Mouse (Mus musculus): ENCODE measurements around the gene Arid3b. TPM values are rescaled to one million over a fixed set of nuclear protein-coding genes. Genes with fewer than 3 reads are reported as not detected.
"Not testable (repeated sequence)": the region's sequence is repeated elsewhere in the genome, so short reads cannot be mapped to it uniquely, and the experiment has no call there.

Arid3b gene
- polyA plus RNA-seq (2015; fragmentation: Nextera tagmentation; extraction: Ambion mirVana), result 5.8 and 6.2 TPM in 2 replicates

- H3K4me2 ChIP-seq (replicated peaks; ENCODE audit: low read depth, low read length), result peak within 1 kb of the TSS; percentile 86
- H3K36me3 ChIP-seq (ENCODE audit: insufficient read depth, low read length), result 0 out of 2 replicates have a peak, but pooled peaks cover 4% of the 10 kb centered on the region
- H3K9ac ChIP-seq (replicated peaks; ENCODE audit: low read depth), result peak within 1 kb of the TSS; percentile 57
- 0% methylated on average over 32 of the region's 45 CpGs for WGBS
- no peak for TF ChIP-seq CTCF (IDR thresholded peaks at IDR 0.05)
- TF ChIP-seq EP300 (IDR thresholded peaks at IDR 0.05), result 0 out of 2 replicates have a peak, but pooled peaks have one; percentile 26
- H3K4me1 ChIP-seq (ENCODE audit: insufficient read depth, low read depth, low read length), result peaks cover 6% of the 10 kb centered on the region; the same call in 1 of the 2 replicates
- H3K27ac ChIP-seq (ENCODE audit: low read length), result peak within 1 kb of the TSS; percentile 76
- ATAC-seq, result peak; percentile 100
- peak; percentile 97 for DNase-seq (ENCODE audit: low spot score)
- no peaks in the 10 kb centered on the region for H3K9me3 ChIP-seq (ENCODE audit: low read length)
- H3K4me3 ChIP-seq (ENCODE audit: low read depth, low read length), result peak within 1 kb of the TSS; percentile 86
- H3K27me3 ChIP-seq (replicated peaks; ENCODE audit: insufficient read depth, low read length), result no peaks in the 10 kb centered on the region
Measured at GRCm38 (mm10) chr9:57836581-57837170, at the start of gene Arid3b. Gene Arid3b, minus strand, starts transcription at chr9:57836793.

DNA sequence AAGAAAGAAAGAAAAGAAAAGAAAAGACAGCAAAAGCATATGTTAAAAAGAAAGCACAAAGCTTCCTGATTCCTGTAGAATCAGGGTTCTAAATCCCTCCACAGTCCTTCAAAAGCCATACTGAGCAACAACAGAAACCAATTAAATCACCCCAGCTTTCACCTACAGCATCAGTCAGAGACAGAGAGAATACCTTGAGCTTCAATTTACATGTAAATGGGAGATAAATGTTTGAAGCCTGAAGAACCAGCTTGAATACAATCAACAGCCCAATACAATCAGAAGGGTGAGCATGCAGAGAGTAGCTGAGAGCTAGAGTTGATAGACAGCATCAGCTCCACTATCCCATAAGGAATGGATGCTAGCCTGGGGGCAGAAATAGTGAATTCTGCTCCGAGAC, 46.8 kb upstream of the Arid3b start:
- Histone ChIP-seq H3K27me3 (replicated peaks; ENCODE audit: insufficient read depth, low read length) (no peaks in the 10 kb centered on the region), H3K36me3 (ENCODE audit: insufficient read depth, low read length) (no peaks in the 10 kb centered on the region), H3K27ac (ENCODE audit: low read length) (no peak overlapping the region), H3K4me1 (ENCODE audit: insufficient read depth, low read depth, low read length) (no peaks in the 10 kb centered on the region), H3K4me3 (ENCODE audit: low read depth, low read length) (no peak overlapping the region), H3K4me2 (replicated peaks; ENCODE audit: low read depth, low read length) (no peak overlapping the region), H3K9me3 (ENCODE audit: low read length) (no peaks in the 10 kb centered on the region), H3K9ac (replicated peaks; ENCODE audit: low read depth) (no peak overlapping the region)
- no peak for DNase-seq (ENCODE audit: low spot score)
- ATAC-seq, result no peak
- 50% methylated on average over 1 of the region's 1 CpGs for WGBS
- TF ChIP-seq EP300 (IDR thresholded peaks at IDR 0.05) (no peak), CTCF (IDR thresholded peaks at IDR 0.05) (no peak)

DNA sequence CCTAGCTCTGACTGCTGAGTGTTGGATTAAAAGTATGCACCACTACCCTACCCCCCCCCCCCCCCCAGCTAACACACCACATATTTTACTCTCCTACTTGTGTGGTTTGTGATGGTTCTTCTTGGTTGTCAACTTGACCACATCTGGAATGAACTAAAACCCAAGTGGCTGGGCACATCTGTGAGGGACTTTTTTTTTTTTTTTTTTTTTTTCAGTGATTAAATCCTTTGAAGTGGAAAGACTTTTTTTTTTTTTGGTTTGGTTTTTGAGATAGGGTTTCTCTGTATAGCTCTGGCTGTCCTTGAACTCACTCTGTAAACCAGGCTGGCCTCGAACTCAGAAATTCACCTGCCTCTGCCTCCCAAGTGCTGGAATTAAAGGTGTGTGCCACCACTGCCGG, 45.2 kb upstream of the Arid3b start:
- not testable (repeated sequence) for H3K36me3 ChIP-seq (ENCODE audit: insufficient read depth, low read length); H3K9me3 ChIP-seq (ENCODE audit: low read length); H3K4me3 ChIP-seq (ENCODE audit: low read depth, low read length); H3K4me1 ChIP-seq (ENCODE audit: insufficient read depth, low read depth, low read length); H3K27me3 ChIP-seq (replicated peaks; ENCODE audit: insufficient read depth, low read length); H3K4me2 ChIP-seq (replicated peaks; ENCODE audit: low read depth, low read length); H3K27ac ChIP-seq (ENCODE audit: low read length); ATAC-seq; DNase-seq (ENCODE audit: low spot score); H3K9ac ChIP-seq (replicated peaks; ENCODE audit: low read depth)
- 78% methylated on average over 2 of the region's 2 CpGs for WGBS

DNA sequence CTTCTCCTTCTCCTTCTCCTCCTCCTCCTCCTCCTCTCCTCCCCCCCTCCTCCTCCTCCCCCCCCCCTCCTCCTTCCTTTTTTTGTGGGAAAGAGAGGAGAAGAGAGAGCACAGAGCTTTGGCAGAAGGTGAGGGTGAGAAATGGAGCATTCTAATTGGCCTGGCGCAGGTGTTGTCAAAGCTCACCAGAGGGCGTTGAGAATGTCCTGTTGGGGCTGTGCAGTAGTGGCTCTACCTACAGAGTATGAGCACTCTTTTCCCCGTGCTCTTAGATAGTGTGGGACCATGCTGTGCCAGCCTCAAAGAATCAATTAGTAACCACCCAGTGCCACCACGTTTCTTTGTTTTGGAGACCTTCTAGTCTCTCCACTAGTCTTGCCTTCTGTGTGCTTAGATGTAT, 43.7 kb upstream of the Arid3b start:
- Histone ChIP-seq H3K4me3 (ENCODE audit: low read depth, low read length) (no peak overlapping the region), H3K36me3 (ENCODE audit: insufficient read depth, low read length) (no peaks in the 10 kb centered on the region), H3K4me1 (ENCODE audit: insufficient read depth, low read depth, low read length) (no peaks in the 10 kb centered on the region), H3K27ac (ENCODE audit: low read length) (no peak overlapping the region), H3K4me2 (replicated peaks; ENCODE audit: low read depth, low read length) (no peak overlapping the region), H3K9me3 (ENCODE audit: low read length) (no peaks in the 10 kb centered on the region), H3K27me3 (replicated peaks; ENCODE audit: insufficient read depth, low read length) (no peaks in the 10 kb centered on the region), H3K9ac (replicated peaks; ENCODE audit: low read depth) (no peak overlapping the region)
- TF ChIP-seq EP300 (IDR thresholded peaks at IDR 0.05) (no peak), CTCF (IDR thresholded peaks at IDR 0.05) (no peak)
- ATAC-seq, result no peak
- DNase-seq (ENCODE audit: low spot score), result no peak
- 29% methylated on average over 4 of the region's 4 CpGs for WGBS

- Histone ChIP-seq H3K4me3 (ENCODE audit: low read depth, low read length) (no peak overlapping the region), H3K9ac (replicated peaks; ENCODE audit: low read depth) (no peak overlapping the region), H3K4me2 (replicated peaks; ENCODE audit: low read depth, low read length) (no peak overlapping the region), H3K36me3 (ENCODE audit: insufficient read depth, low read length) (no peaks in the 10 kb centered on the region), H3K4me1 (ENCODE audit: insufficient read depth, low read depth, low read length) (no peaks in the 10 kb centered on the region), H3K9me3 (ENCODE audit: low read length) (no peaks in the 10 kb centered on the region), H3K27ac (ENCODE audit: low read length) (no peak overlapping the region), H3K27me3 (replicated peaks; ENCODE audit: insufficient read depth, low read length) (no peaks in the 10 kb centered on the region)
- no peak for TF ChIP-seq CTCF (IDR thresholded peaks at IDR 0.05)
- no peak for TF ChIP-seq EP300 (IDR thresholded peaks at IDR 0.05)
- DNase-seq (ENCODE audit: low spot score) (no peak), ATAC-seq (no peak)
- WGBS, result 22% methylated on average over 3 of the region's 3 CpGs
Measured at GRCm38 (mm10) chr9:57879213-57879612, 42.6 kb upstream of the Arid3b start.

DNA sequence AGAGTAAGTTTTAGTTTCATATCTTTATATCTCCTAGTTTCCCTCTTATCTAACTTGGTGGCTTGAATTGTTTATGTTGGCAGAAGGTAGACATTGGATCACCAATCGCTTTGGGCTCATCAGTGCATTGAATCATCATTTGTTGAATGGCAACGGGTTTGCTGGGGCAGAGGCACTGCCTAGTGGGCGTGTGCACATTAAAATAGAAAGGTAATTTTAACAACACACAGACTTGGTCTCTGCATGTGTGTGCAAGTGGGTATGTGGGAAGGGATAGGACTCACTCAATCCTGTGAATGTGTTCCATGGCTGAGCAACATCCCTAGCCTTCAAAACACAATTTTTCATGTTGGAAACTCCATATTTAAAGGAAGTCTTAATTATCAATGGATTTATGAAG, 38.4 kb upstream of the Arid3b start:
- 36% methylated on average over 3 of the region's 3 CpGs for WGBS
- Histone ChIP-seq H3K36me3 (ENCODE audit: insufficient read depth, low read length) (no peaks in the 10 kb centered on the region), H3K9ac (replicated peaks; ENCODE audit: low read depth) (no peak overlapping the region), H3K27ac (ENCODE audit: low read length) (no peak overlapping the region), H3K9me3 (ENCODE audit: low read length) (no peaks in the 10 kb centered on the region), H3K4me1 (ENCODE audit: insufficient read depth, low read depth, low read length) (no peaks in the 10 kb centered on the region), H3K27me3 (replicated peaks; ENCODE audit: insufficient read depth, low read length) (no peaks in the 10 kb centered on the region), H3K4me2 (replicated peaks; ENCODE audit: low read depth, low read length) (no peak overlapping the region), H3K4me3 (ENCODE audit: low read depth, low read length) (no peak overlapping the region)
- TF ChIP-seq CTCF (IDR thresholded peaks at IDR 0.05), result no peak
- no peak for TF ChIP-seq EP300 (IDR thresholded peaks at IDR 0.05)
- no peak for DNase-seq (ENCODE audit: low spot score)
- no peak for ATAC-seq

- DNase-seq (ENCODE audit: low spot score), result peak; percentile 38
- no peaks in the 10 kb centered on the region for H3K36me3 ChIP-seq (ENCODE audit: insufficient read depth, low read length)
- ATAC-seq, result peak; percentile 46; the same call in 1 of the 2 replicates
- no peaks in the 10 kb centered on the region for H3K9me3 ChIP-seq (ENCODE audit: low read length)
- no peaks in the 10 kb centered on the region for H3K4me1 ChIP-seq (ENCODE audit: insufficient read depth, low read depth, low read length)
- WGBS, result 56% methylated on average over 5 of the region's 5 CpGs
- TF ChIP-seq CTCF (IDR thresholded peaks at IDR 0.05) (no peak), EP300 (IDR thresholded peaks at IDR 0.05) (no peak)
- no peak overlapping the region for H3K27ac ChIP-seq (ENCODE audit: low read length)
- H3K4me3 ChIP-seq (ENCODE audit: low read depth, low read length), result no peak overlapping the region
- H3K4me2 ChIP-seq (replicated peaks; ENCODE audit: low read depth, low read length), result no peak overlapping the region
- H3K9ac ChIP-seq (replicated peaks; ENCODE audit: low read depth), result no peak overlapping the region
- no peaks in the 10 kb centered on the region for H3K27me3 ChIP-seq (replicated peaks; ENCODE audit: insufficient read depth, low read length)
Measured at GRCm38 (mm10) chr9:57874134-57874533, 37.5 kb upstream of the Arid3b start.

Data from lung, postnatal 0 days (tissue).